Mouse (Mus musculus): ENCODE data around the gene Dusp15. TPM values are rescaled to one million over a fixed set of nuclear protein-coding genes. Genes with fewer than 3 reads are reported as not detected.

Dusp15 gene
- polyA plus RNA-seq, 1 experiment from 2014 or later: 13.5 TPM

GRCm38 (mm10) chr2:152947098-152947497, 4.4 kb downstream of the Dusp15 start:
- Histone ChIP-seq H3K9me3 (no peaks in the 10 kb centered on the region), H3K9ac (no peak overlapping the region), H3K27me3 (peaks cover 38% of the 10 kb centered on the region), H3K27ac (replicated peaks) (no peak overlapping the region), H3K4me3 (no peak overlapping the region), H3K4me1 (replicated peaks) (peaks cover 37% of the 10 kb centered on the region), H3K4me2 (no peak overlapping the region), H3K36me3 (no peaks in the 10 kb centered on the region)
- no peak for ATAC-seq (ENCODE audit: low FRiP score, low read depth)
- WGBS: 37% methylated on average over 7 of the region's 7 CpGs

DNA sequence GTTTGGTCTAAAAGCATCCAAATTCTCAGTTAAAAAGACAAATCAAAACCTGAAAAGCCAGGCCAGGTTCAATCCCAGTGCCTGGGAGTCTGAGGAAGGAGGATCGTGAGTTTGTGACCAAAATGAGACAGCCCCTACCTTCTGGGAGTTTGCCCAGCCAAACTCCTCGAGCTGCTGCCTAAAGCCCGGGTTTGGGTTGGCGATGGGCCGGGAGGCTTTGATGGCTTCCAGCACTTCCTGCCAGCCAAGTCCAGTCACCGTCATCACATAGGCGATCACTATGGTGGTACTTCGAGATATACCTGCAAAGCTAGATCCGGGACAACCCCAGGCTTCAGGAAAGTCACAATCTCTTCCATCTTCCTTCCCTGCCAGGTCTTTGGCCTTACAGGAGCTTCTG, 7.5 kb downstream of the Dusp15 start:
- Histone ChIP-seq H3K36me3 (no peaks in the 10 kb centered on the region), H3K27ac (replicated peaks) (no peak overlapping the region), H3K9me3 (no peaks in the 10 kb centered on the region), H3K4me1 (replicated peaks) (peaks cover 25% of the 10 kb centered on the region), H3K27me3 (peaks cover 57% of the 10 kb centered on the region), H3K4me2 (no peak overlapping the region), H3K4me3 (no peak overlapping the region), H3K9ac (no peak overlapping the region)
- no peak for ATAC-seq (ENCODE audit: low FRiP score, low read depth)
- 64% methylated on average over 9 of the region's 9 CpGs for WGBS

GRCm38 (mm10) chr2:152943568-152943967, 7.9 kb downstream of the Dusp15 start:
- WGBS: 9% methylated on average over 8 of the region's 8 CpGs
- H3K4me1 ChIP-seq (replicated peaks): peaks cover 25% of the 10 kb centered on the region
- no peak overlapping the region for H3K27ac ChIP-seq (replicated peaks)
- H3K4me2 ChIP-seq: peak overlapping the region; percentile 97
- no peaks in the 10 kb centered on the region for H3K36me3 ChIP-seq
- H3K9me3 ChIP-seq: no peaks in the 10 kb centered on the region
- peak overlapping the region; percentile 46; the same call in 1 of the 2 replicates for H3K9ac ChIP-seq
- peaks cover 57% of the 10 kb centered on the region for H3K27me3 ChIP-seq
- no peak for ATAC-seq (ENCODE audit: low FRiP score, low read depth)
- H3K4me3 ChIP-seq: peak overlapping the region; percentile 45

DNA sequence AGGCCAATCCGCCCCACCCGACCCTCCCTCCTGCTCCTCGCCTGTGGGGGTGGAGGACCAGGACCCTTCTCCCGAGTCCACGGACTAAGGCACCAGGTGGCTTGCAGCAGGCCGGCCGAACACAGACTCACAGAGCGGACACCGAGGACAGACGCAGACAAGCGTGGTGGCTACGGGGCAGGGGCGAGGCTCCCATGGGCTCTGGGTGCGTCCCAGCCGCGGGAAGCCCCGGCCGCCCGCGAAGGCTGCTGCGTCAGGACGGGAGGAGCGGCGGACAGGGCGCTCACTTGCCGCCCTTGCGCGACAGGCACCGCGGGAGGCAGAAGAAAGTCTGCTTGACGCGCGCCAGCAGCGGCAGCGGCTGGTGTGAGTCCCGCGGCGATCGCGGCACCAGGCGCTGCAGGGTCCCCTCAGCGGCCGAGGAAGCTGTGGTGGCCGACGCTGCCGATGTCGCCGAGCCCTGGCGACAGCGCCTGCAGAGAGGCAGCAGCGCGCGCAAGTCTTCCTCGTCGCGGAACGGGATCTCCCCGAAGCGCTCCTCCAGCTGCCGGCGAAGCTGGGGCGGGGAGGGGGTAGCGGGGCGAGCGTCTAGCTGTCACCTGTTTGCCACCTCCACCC, 8.5 kb downstream of the Dusp15 start:
- no peak for ATAC-seq (ENCODE audit: low FRiP score, low read depth)
- peaks cover 60% of the 10 kb centered on the region for H3K27me3 ChIP-seq
- 1% methylated on average over 60 of the region's 65 CpGs for WGBS

DNA sequence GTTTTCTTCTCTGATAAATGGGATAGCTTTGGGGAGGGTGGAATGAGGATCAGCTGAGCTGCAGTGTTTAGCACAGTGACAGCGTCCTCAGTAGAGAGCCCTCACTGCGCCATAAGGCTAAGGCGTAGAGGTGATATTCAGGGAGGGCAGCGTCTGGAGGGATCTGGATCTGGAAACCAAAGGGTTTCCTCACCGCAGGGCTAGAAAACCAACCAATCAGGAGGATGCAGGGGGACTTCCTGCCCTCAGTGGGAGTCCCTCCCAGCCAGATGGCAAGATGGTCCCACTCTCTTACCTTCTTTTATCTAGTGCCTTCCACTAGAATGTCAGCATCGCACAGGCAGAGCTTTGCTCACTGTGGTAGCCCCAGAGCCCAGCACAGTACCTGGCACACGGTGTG, 9.7 kb downstream of the Dusp15 start:
- H3K9ac ChIP-seq: no peak overlapping the region
- peaks cover 60% of the 10 kb centered on the region for H3K27me3 ChIP-seq
- H3K36me3 ChIP-seq: no peaks in the 10 kb centered on the region
- H3K27ac ChIP-seq (replicated peaks): no peak overlapping the region
- ATAC-seq (ENCODE audit: low FRiP score, low read depth): no peak
- H3K4me2 ChIP-seq: no peak overlapping the region
- peaks cover 17% of the 10 kb centered on the region for H3K4me1 ChIP-seq (replicated peaks)
- H3K4me3 ChIP-seq: no peak overlapping the region
- no peaks in the 10 kb centered on the region for H3K9me3 ChIP-seq
- 32% methylated on average over 7 of the region's 7 CpGs for WGBS

More for the DNA sequence above, 8.5 kb downstream of the Dusp15 start:
- Histone ChIP-seq H3K4me3 (peak overlapping the region; percentile 45), H3K27ac (replicated peaks) (no peak overlapping the region), H3K9me3 (no peaks in the 10 kb centered on the region), H3K36me3 (no peaks in the 10 kb centered on the region), H3K4me2 (peak overlapping the region; percentile 97), H3K4me1 (replicated peaks) (peaks cover 25% of the 10 kb centered on the region), H3K9ac (peak overlapping the region; percentile 46)

GRCm38 (mm10) chr2:152941106-152941505, 10.4 kb downstream of the Dusp15 start:
- Histone ChIP-seq H3K4me2 (no peak overlapping the region), H3K9ac (no peak overlapping the region), H3K27me3 (peaks cover 58% of the 10 kb centered on the region), H3K4me1 (replicated peaks) (peaks cover 15% of the 10 kb centered on the region), H3K4me3 (no peak overlapping the region), H3K27ac (replicated peaks) (no peak overlapping the region), H3K36me3 (no peaks in the 10 kb centered on the region), H3K9me3 (no peaks in the 10 kb centered on the region)
- 73% methylated on average over 6 of the region's 6 CpGs for WGBS
- ATAC-seq (ENCODE audit: low FRiP score, low read depth): no peak

GRCm38 (mm10) chr2:152939846-152940245, 11.7 kb downstream of the Dusp15 start:
- H3K27ac ChIP-seq (replicated peaks): no peak overlapping the region
- H3K4me3 ChIP-seq: no peak overlapping the region
- H3K9ac ChIP-seq: no peak overlapping the region
- 21% methylated on average over 4 of the region's 4 CpGs for WGBS
- H3K4me2 ChIP-seq: no peak overlapping the region
- H3K9me3 ChIP-seq: no peaks in the 10 kb centered on the region
- no peaks in the 10 kb centered on the region for H3K36me3 ChIP-seq
- H3K4me1 ChIP-seq (replicated peaks): peaks cover 15% of the 10 kb centered on the region
- H3K27me3 ChIP-seq: peaks cover 46% of the 10 kb centered on the region
- ATAC-seq (ENCODE audit: low FRiP score, low read depth): no peak

DNA sequence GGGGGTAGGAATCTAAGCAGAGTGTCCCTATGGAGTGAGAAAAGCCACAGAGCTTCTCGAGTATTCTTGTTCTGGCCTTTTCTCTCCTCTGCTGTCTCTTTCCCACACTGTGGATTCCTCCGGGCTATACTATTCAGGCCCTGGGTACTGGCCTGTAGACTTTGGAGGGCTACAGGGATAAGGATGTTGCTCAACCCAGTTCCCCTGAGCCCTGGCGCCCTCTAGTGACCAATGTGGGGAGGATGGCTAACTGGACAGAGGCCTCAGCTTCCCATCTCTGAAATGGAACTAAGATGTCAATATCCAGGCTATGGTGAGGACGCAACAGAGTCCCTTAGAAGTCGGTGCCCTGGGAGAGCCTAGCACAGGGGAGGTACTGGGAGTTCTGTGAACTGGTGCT, 17.9 kb downstream of the Dusp15 start:
- no peak for ATAC-seq (ENCODE audit: low FRiP score, low read depth)
- H3K4me2 ChIP-seq: no peak overlapping the region
- no peaks in the 10 kb centered on the region for H3K4me1 ChIP-seq (replicated peaks)
- H3K4me3 ChIP-seq: no peak overlapping the region
- H3K9me3 ChIP-seq: no peaks in the 10 kb centered on the region
- H3K27me3 ChIP-seq: 0 out of 2 replicates have a peak, but pooled peaks cover 3% of the 10 kb centered on the region
- no peak overlapping the region for H3K27ac ChIP-seq (replicated peaks)
- 43% methylated on average over 5 of the region's 5 CpGs for WGBS
- H3K36me3 ChIP-seq: no peaks in the 10 kb centered on the region
- no peak overlapping the region for H3K9ac ChIP-seq

GRCm38 (mm10) chr2:152933048-152933447, 18.4 kb downstream of the Dusp15 start, which contains the start of gene Foxs1:
TSS of gene Foxs1 (minus strand) at chr2:152933208.
- WGBS: 32% methylated on average over 9 of the region's 9 CpGs
- H3K36me3 ChIP-seq: no peaks in the 10 kb centered on the region

GRCm38 (mm10) chr2:152931456-152932160, 19.9 kb downstream of the Dusp15 start:
- WGBS: 78% methylated on average over 12 of the region's 12 CpGs
- no peak for ATAC-seq (ENCODE audit: low FRiP score, low read depth)
- no peak overlapping the region for H3K4me2 ChIP-seq
- H3K27ac ChIP-seq (replicated peaks): no peak overlapping the region
- H3K4me3 ChIP-seq: no peak overlapping the region
- H3K9ac ChIP-seq: no peak overlapping the region
- no peaks in the 10 kb centered on the region for H3K27me3 ChIP-seq
- H3K36me3 ChIP-seq: no peaks in the 10 kb centered on the region
- H3K9me3 ChIP-seq: no peaks in the 10 kb centered on the region
- no peaks in the 10 kb centered on the region for H3K4me1 ChIP-seq (replicated peaks)

More at GRCm38 (mm10) chr2:152933048-152933447, 18.4 kb downstream of the Dusp15 start, which contains the start of gene Foxs1:
- H3K27ac ChIP-seq (replicated peaks): no peak within 1 kb of the TSS
- no peaks in the 10 kb centered on the region for H3K4me1 ChIP-seq (replicated peaks)
- no peak within 1 kb of the TSS for H3K9ac ChIP-seq
- H3K4me2 ChIP-seq: no peak within 1 kb of the TSS
- ATAC-seq (ENCODE audit: low FRiP score, low read depth): 0 out of 2 replicates have a peak, but pooled peaks have one; percentile 27
- H3K9me3 ChIP-seq: no peaks in the 10 kb centered on the region
- H3K4me3 ChIP-seq: no peak within 1 kb of the TSS
- H3K27me3 ChIP-seq: no peaks in the 10 kb centered on the region

DNA sequence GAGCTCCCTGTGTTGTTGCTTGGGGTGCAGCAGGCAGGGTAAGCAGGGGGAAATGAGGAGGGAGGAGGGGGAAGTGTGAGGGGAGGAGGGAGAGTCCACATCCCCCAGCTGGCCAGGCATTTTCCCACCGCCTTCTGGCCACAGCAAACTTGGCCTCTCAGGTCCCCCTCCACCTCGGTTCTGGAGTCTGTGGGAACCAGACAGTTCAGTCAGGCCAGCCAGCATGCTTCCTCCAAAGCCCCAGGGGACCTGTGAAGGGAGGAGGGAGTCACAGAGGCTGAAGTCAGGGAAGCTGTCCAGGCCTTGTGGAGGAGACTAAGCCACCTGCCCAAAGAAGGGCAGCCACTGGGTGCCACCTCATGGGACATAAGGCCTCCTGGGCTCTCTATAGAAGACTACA, 21.2 kb downstream of the Dusp15 start:
- Histone ChIP-seq H3K9ac (no peak overlapping the region), H3K27me3 (no peaks in the 10 kb centered on the region), H3K27ac (replicated peaks) (no peak overlapping the region), H3K4me3 (no peak overlapping the region), H3K9me3 (no peaks in the 10 kb centered on the region), H3K4me1 (replicated peaks) (no peaks in the 10 kb centered on the region), H3K4me2 (no peak overlapping the region), H3K36me3 (no peaks in the 10 kb centered on the region)
- ATAC-seq (ENCODE audit: low FRiP score, low read depth): no peak
- 46% methylated on average over 2 of the region's 2 CpGs for WGBS

GRCm38 (mm10) chr2:152928988-152929370, 22.5 kb downstream of the Dusp15 start:
- Histone ChIP-seq H3K9ac (no peak overlapping the region), H3K27me3 (no peaks in the 10 kb centered on the region), H3K9me3 (no peaks in the 10 kb centered on the region), H3K4me2 (no peak overlapping the region), H3K4me3 (no peak overlapping the region), H3K27ac (replicated peaks) (no peak overlapping the region), H3K4me1 (replicated peaks) (no peaks in the 10 kb centered on the region), H3K36me3 (no peaks in the 10 kb centered on the region)
- ATAC-seq (ENCODE audit: low FRiP score, low read depth): no peak
- WGBS: 79% methylated on average over 3 of the region's 3 CpGs
